In the genomic region with DNA sequence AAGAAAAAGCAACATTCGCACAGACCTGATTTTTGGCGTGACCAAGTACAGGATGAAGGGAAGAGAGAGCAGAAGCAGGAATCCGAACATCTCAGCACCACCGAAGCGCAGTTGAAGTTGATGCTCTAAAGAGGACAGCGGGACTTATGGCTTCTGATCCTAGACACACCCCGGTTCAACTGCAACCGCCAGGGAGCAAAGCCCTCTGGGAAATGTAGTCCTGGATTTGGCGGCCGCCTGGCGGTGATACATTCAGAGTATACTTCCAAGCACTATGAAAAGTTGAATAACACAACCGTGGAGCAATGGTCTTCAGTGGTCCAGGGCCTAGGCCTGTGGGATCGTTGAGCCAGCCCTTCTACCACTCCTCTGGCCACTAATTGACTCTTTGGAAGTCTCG, we compare ENCODE assay signal across 8 mouse cellular contexts. TPM values are rescaled to one million over a fixed set of nuclear protein-coding genes. Genes with fewer than 3 reads are reported as not detected.
DNase-seq lines count a peak whose midpoint lies in the region; ATAC-seq lines count a peak whose summit lies in the region.

No protein-coding gene starts in this region.

- peak; percentile 76 for DNase-seq in MEL-GATA-1-ER (ENCODE audit: extremely low read depth, low read depth)
- DNase-seq in cerebellum, adult 11-12 months: peak; percentile 60
- peak; percentile 50 for DNase-seq in heart, postnatal 25 days (ENCODE audit: low spot score)
- DNase-seq in layer of hippocampus, adult 18-20 months (ENCODE audit: low spot score in 2 of 2): peak; percentile 53 to 85
- peak; percentile 47 for DNase-seq in ovary, adult 18-20 months (ENCODE audit: low spot score)
- peak; percentile 86 for DNase-seq in thymus, postnatal 0 days (ENCODE audit: low spot score)

- peaks cover 22% of the 10 kb centered on the region for H3K4me1 ChIP-seq in forebrain, embryonic 15.5 days
- H3K4me1 ChIP-seq in lung, embryonic 16.5 days (replicated peaks; ENCODE audit: control insufficient read depth, insufficient read depth, low read length): peaks cover 9% of the 10 kb centered on the region; the same call in 1 of the 2 replicates

- peak; percentile 91 for ATAC-seq in forebrain, embryonic 15.5 days (replicated peaks)
- ATAC-seq in lung, embryonic 16.5 days (ENCODE audit: low read depth): peak; percentile 90

- H3K4me3 ChIP-seq in forebrain, embryonic 15.5 days: peak overlapping the region; percentile 77
- peak overlapping the region; percentile 63 for H3K4me3 ChIP-seq in lung, embryonic 16.5 days (ENCODE audit: low read length)

- peaks cover 16% of the 10 kb centered on the region for H3K36me3 ChIP-seq in forebrain, embryonic 15.5 days
- no peaks in the 10 kb centered on the region for H3K36me3 ChIP-seq in lung, embryonic 16.5 days (ENCODE audit: control insufficient read depth, insufficient read depth, low read length)

- intact Hi-C loops in heart, postnatal 25 days (cut with DNase I): loop anchor here (5.0 kb wide), 1 partner anchor 71 kb away; no protein-coding TSS in a partner anchor

- no peaks in the 10 kb centered on the region for H3K27me3 ChIP-seq in forebrain, embryonic 15.5 days
- H3K27me3 ChIP-seq in lung, embryonic 16.5 days (ENCODE audit: control insufficient read depth, insufficient read depth, low read depth, low read length): no peaks in the 10 kb centered on the region

- H3K27ac ChIP-seq in forebrain, embryonic 15.5 days (replicated peaks): peak overlapping the region; percentile 83
- H3K27ac ChIP-seq in lung, embryonic 16.5 days (ENCODE audit: low read length): peak overlapping the region; percentile 3

- no peaks in the 10 kb centered on the region for H3K9me3 ChIP-seq in forebrain, embryonic 15.5 days
- H3K9me3 ChIP-seq in lung, embryonic 16.5 days (ENCODE audit: control insufficient read depth, low read length): no peaks in the 10 kb centered on the region

- H3K4me2 ChIP-seq in forebrain, embryonic 15.5 days (replicated peaks): peak overlapping the region; percentile 76
- peak overlapping the region; percentile 72 for H3K4me2 ChIP-seq in lung, embryonic 16.5 days (ENCODE audit: low read depth, low read length)

- WGBS in forebrain, embryonic 15.5 days: 6% methylated on average over 14 of the region's 14 CpGs
- WGBS in lung, embryonic 16.5 days: 5% methylated on average over 14 of the region's 14 CpGs

- peak overlapping the region; percentile 73 for H3K9ac ChIP-seq in forebrain, embryonic 15.5 days (replicated peaks)
- peak overlapping the region; percentile 70 for H3K9ac ChIP-seq in lung, embryonic 16.5 days (ENCODE audit: low read length)

RNA-seq across cellular contexts. Expression of gene Rdh11, which starts 0.4 kb away (rescaled TPM):
- polyA plus RNA-seq in forebrain, embryonic 15.5 days (2015; fragmentation: Nextera tagmentation; extraction: Ambion mirVana): 30.6 and 36.7 TPM in 2 replicates
- 1 to 10 TPM; 2.3 to 3.1 TPM for total RNA-seq in heart, postnatal 25 days (2021)
- total RNA-seq in layer of hippocampus, adult 18-20 months (2021): 10 to 100 TPM; 19.9 to 20.5 TPM
- polyA plus RNA-seq in lung, embryonic 16.5 days (2015; fragmentation: Nextera tagmentation; extraction: Ambion mirVana): 22.7 and 24.1 TPM in 2 replicates
- 20.0 and 24.7 TPM in 2 replicates for polyA plus RNA-seq in thymus, postnatal 0 days (2015; fragmentation: Nextera tagmentation; extraction: Ambion mirVana)

RNA-seq across cellular contexts. Expression of gene Rdh12, which starts 17.0 kb away (rescaled TPM):
- 0.94 and 0.97 TPM in 2 replicates for polyA plus RNA-seq in forebrain, embryonic 15.5 days (2015; fragmentation: Nextera tagmentation; extraction: Ambion mirVana)
- under 1 TPM in 1 of 2 experiments, not detected in 1; 0.86 TPM for total RNA-seq in heart, postnatal 25 days (2021)
- 1 to 10 TPM; 3.2 to 5.0 TPM for total RNA-seq in layer of hippocampus, adult 18-20 months (2021)
- 1.6 and 2.1 TPM in 2 replicates for polyA plus RNA-seq in lung, embryonic 16.5 days (2015; fragmentation: Nextera tagmentation; extraction: Ambion mirVana)
- polyA plus RNA-seq in thymus, postnatal 0 days (2015; fragmentation: Nextera tagmentation; extraction: Ambion mirVana): 4.3 and 4.8 TPM in 2 replicates

RNA-seq across cellular contexts. Expression of gene Vti1b, which starts 19.2 kb away (rescaled TPM):
- 173 and 180 TPM in 2 replicates for polyA plus RNA-seq in forebrain, embryonic 15.5 days (2015; fragmentation: Nextera tagmentation; extraction: Ambion mirVana)
- 10 to 100 TPM; 73.5 to 80.3 TPM for total RNA-seq in heart, postnatal 25 days (2021)
- total RNA-seq in layer of hippocampus, adult 18-20 months (2021): 100 to 1,000 TPM; 181 to 184 TPM
- 80.5 and 83.7 TPM in 2 replicates for polyA plus RNA-seq in lung, embryonic 16.5 days (2015; fragmentation: Nextera tagmentation; extraction: Ambion mirVana)
- polyA plus RNA-seq in thymus, postnatal 0 days (2015; fragmentation: Nextera tagmentation; extraction: Ambion mirVana): 82.7 and 90.8 TPM in 2 replicates

Comparison
In these comparisons a context has a peak if more than half of its experiments do, and no peak if none do; other contexts are left out.
1. Peak in every context shown above with its lines: DNase-seq, ATAC-seq, H3K4me3 ChIP-seq and H3K27ac ChIP-seq.